Mouse (Mus musculus) layer of hippocampus, postnatal 10 days (tissue): ENCODE data around the gene Idh2. TPM values are rescaled to one million over a fixed set of nuclear protein-coding genes. Genes with fewer than 3 reads are reported as not detected.
A peak's percentile ranks its signal among the peaks of the same experiment; 100 is the strongest.
"Not testable (repeated sequence)": the region's sequence is repeated elsewhere in the genome, so short reads cannot be mapped to it uniquely, and the experiment has no call there.

Source experiments
- DNase-seq, 2 experiments: peaks; one replicate each; pipeline ENCODE4 v3.0.0; 2021; ENCODE audit warnings: low spot score in 2 of 2
- long read RNA-seq: library from polyadenylated mRNA; stranded (forward); transcript quantifications from one replicate; pipeline ENCODE4 v2.0.0, GENCODE M21; 2023
- total RNA-seq, 2 experiments: library from RNA; stranded (reverse); gene quantifications; 2 replicates each; pipeline ENCODE4 v1.2.3; 2021

Idh2 gene
- 10 to 100 TPM; 60.9 to 67.7 TPM for total RNA-seq
- long read RNA-seq, transcript Idh2-201 (11 exons, 1,745 nt): major isoform, 52 of 65 reads
- long read RNA-seq, partial matches to known transcripts: 2 of 65 reads
- long read RNA-seq, other reads (novel, unspliced or antisense): 11 of 65 reads

GRCm38 (mm10) chr7:80115224-80115590 lies at the start of gene Idh2:
Gene Idh2, minus strand, starts transcription at chr7:80115392.
- peak; percentile 88 to 92 for DNase-seq

- DNase-seq: no peak
Observed at GRCm38 (mm10) chr7:80160945-80161306, 45.7 kb upstream of the Idh2 start.

- peak; percentile 46 to 48 for DNase-seq
Observed at GRCm38 (mm10) chr7:80160293-80160944, 45.2 kb upstream of the Idh2 start.

- DNase-seq: no peak
Observed at GRCm38 (mm10) chr7:80158496-80159268, 43.5 kb upstream of the Idh2 start.

GRCm38 (mm10) chr7:80156711-80157227 lies 41.6 kb upstream of the Idh2 start:
- DNase-seq: peak; percentile 33 to 43

- no peak for DNase-seq
Observed at GRCm38 (mm10) chr7:80154689-80155088, 39.5 kb upstream of the Idh2 start.

GRCm38 (mm10) chr7:80152756-80153155 lies 37.6 kb upstream of the Idh2 start:
- DNase-seq: no peak

GRCm38 (mm10) chr7:80152152-80152551 lies 37.0 kb upstream of the Idh2 start:
- no peak for DNase-seq

GRCm38 (mm10) chr7:80149356-80149755 lies 34.2 kb upstream of the Idh2 start:
- peak; percentile 74 to 77 for DNase-seq

GRCm38 (mm10) chr7:80146077-80146476 lies 30.9 kb upstream of the Idh2 start:
- DNase-seq: no peak

- no peak for DNase-seq
Observed at GRCm38 (mm10) chr7:80144695-80145094, 29.5 kb upstream of the Idh2 start.

- peak; percentile 64 to 67 for DNase-seq
Observed at GRCm38 (mm10) chr7:80143331-80144273, 28.4 kb upstream of the Idh2 start.

GRCm38 (mm10) chr7:80140815-80141214 lies 25.6 kb upstream of the Idh2 start:
- DNase-seq: peak; percentile 67 to 80

GRCm38 (mm10) chr7:80138375-80138774 lies 23.2 kb upstream of the Idh2 start:
- DNase-seq: no peak

GRCm38 (mm10) chr7:80135173-80135532 lies 20.0 kb upstream of the Idh2 start:
- DNase-seq: no peak

- DNase-seq: peak; percentile 82 to 86
Observed at GRCm38 (mm10) chr7:80134454-80135172, 19.4 kb upstream of the Idh2 start.

GRCm38 (mm10) chr7:80132541-80132940 lies 17.3 kb upstream of the Idh2 start:
- DNase-seq: peak; percentile 53 to 61

- DNase-seq: not testable (repeated sequence)
Observed at GRCm38 (mm10) chr7:80131315-80131714, 16.1 kb upstream of the Idh2 start.

GRCm38 (mm10) chr7:80130344-80131055 lies 15.3 kb upstream of the Idh2 start:
- no peak for DNase-seq

- no peak for DNase-seq
Observed at GRCm38 (mm10) chr7:80129278-80129677, 14.1 kb upstream of the Idh2 start.
